Mouse (Mus musculus): ENCODE results near the gene Noa1. TPM values are rescaled to one million over a fixed set of nuclear protein-coding genes. Genes with fewer than 3 reads are reported as not detected.

The Noa1 gene
- total and polyA plus RNA-seq, 2 experiments from 2014 or later: 11.2 to 15.6 TPM

GRCm38 (mm10) chr5:77324936-77325335 lies 15.1 kb upstream of the Noa1 start:
- peaks cover 88% of the 10 kb centered on the region for H3K36me3 ChIP-seq (replicated peaks; ENCODE audit: control insufficient read depth, insufficient read depth, low read length)
- ATAC-seq (ENCODE audit: insufficient read depth, low read depth) (no peak), DNase-seq (ENCODE audit: low spot score) (no peak)
- no peak overlapping the region for H3K9ac ChIP-seq (replicated peaks; ENCODE audit: low read depth, low read length)
- no peak overlapping the region for H3K4me3 ChIP-seq (ENCODE audit: low read depth, low read length)
- no peak overlapping the region for H3K27ac ChIP-seq (ENCODE audit: low read depth)
- TF ChIP-seq EP300 (IDR thresholded peaks at IDR 0.05; ENCODE audit: low read depth) (no peak), CTCF (IDR thresholded peaks at IDR 0.05; ENCODE audit: low read depth) (no peak)
- H3K27me3 ChIP-seq (ENCODE audit: control insufficient read depth, insufficient read depth, low read length): no peaks in the 10 kb centered on the region
- 54% methylated on average over 1 of the region's 1 CpGs for WGBS
- no peaks in the 10 kb centered on the region for H3K9me3 ChIP-seq (replicated peaks; ENCODE audit: control insufficient read depth, low read length)
- H3K4me2 ChIP-seq (ENCODE audit: low read depth, low read length): no peak overlapping the region
- H3K4me1 ChIP-seq (ENCODE audit: control insufficient read depth, insufficient read depth): no peaks in the 10 kb centered on the region

GRCm38 (mm10) chr5:77314986-77315385 lies 5.1 kb upstream of the Noa1 start:
- ATAC-seq (ENCODE audit: insufficient read depth, low read depth): no peak
- no peak overlapping the region for H3K27ac ChIP-seq (ENCODE audit: low read depth)
- no peak overlapping the region for H3K4me2 ChIP-seq (ENCODE audit: low read depth, low read length)
- TF ChIP-seq CTCF (IDR thresholded peaks at IDR 0.05; ENCODE audit: low read depth) (no peak), EP300 (IDR thresholded peaks at IDR 0.05; ENCODE audit: low read depth) (no peak)
- DNase-seq (ENCODE audit: low spot score): no peak
- H3K27me3 ChIP-seq (ENCODE audit: control insufficient read depth, insufficient read depth, low read length): no peaks in the 10 kb centered on the region
- no peak overlapping the region for H3K9ac ChIP-seq (replicated peaks; ENCODE audit: low read depth, low read length)
- no peaks in the 10 kb centered on the region for H3K9me3 ChIP-seq (replicated peaks; ENCODE audit: control insufficient read depth, low read length)
- H3K4me1 ChIP-seq (ENCODE audit: control insufficient read depth, insufficient read depth): 0 out of 2 replicates have a peak, but pooled peaks cover 6% of the 10 kb centered on the region
- 85% methylated on average over 6 of the region's 6 CpGs for WGBS
- H3K36me3 ChIP-seq (replicated peaks; ENCODE audit: control insufficient read depth, insufficient read depth, low read length): peaks cover 58% of the 10 kb centered on the region
- no peak overlapping the region for H3K4me3 ChIP-seq (ENCODE audit: low read depth, low read length)

GRCm38 (mm10) chr5:77314206-77314605 lies 4.3 kb upstream of the Noa1 start:
- ATAC-seq (ENCODE audit: insufficient read depth, low read depth) (no peak), DNase-seq (ENCODE audit: low spot score) (no peak)
- H3K9ac ChIP-seq (replicated peaks; ENCODE audit: low read depth, low read length): no peak overlapping the region
- TF ChIP-seq EP300 (IDR thresholded peaks at IDR 0.05; ENCODE audit: low read depth) (no peak), CTCF (IDR thresholded peaks at IDR 0.05; ENCODE audit: low read depth) (no peak)
- peaks cover 7% of the 10 kb centered on the region for H3K4me1 ChIP-seq (ENCODE audit: control insufficient read depth, insufficient read depth)
- H3K27ac ChIP-seq (ENCODE audit: low read depth): no peak overlapping the region
- H3K4me2 ChIP-seq (ENCODE audit: low read depth, low read length): no peak overlapping the region
- WGBS: 92% methylated on average over 4 of the region's 4 CpGs
- no peaks in the 10 kb centered on the region for H3K27me3 ChIP-seq (ENCODE audit: control insufficient read depth, insufficient read depth, low read length)
- no peak overlapping the region for H3K4me3 ChIP-seq (ENCODE audit: low read depth, low read length)
- peaks cover 52% of the 10 kb centered on the region for H3K36me3 ChIP-seq (replicated peaks; ENCODE audit: control insufficient read depth, insufficient read depth, low read length)
- H3K9me3 ChIP-seq (replicated peaks; ENCODE audit: control insufficient read depth, low read length): no peaks in the 10 kb centered on the region

- WGBS: under 1% methylated on average over 75 of the region's 76 CpGs
- no peak for DNase-seq (ENCODE audit: low spot score)
Observed at GRCm38 (mm10) chr5:77309051-77309906, 605 bp downstream of the Noa1 start.

GRCm38 (mm10) chr5:77307821-77308553 lies 1.9 kb downstream of the Noa1 start:
- Histone ChIP-seq H3K4me3 (ENCODE audit: low read depth, low read length) (peak overlapping the region; percentile 81), H3K36me3 (replicated peaks; ENCODE audit: control insufficient read depth, insufficient read depth, low read length) (peaks cover 33% of the 10 kb centered on the region), H3K4me1 (ENCODE audit: control insufficient read depth, insufficient read depth) (peaks cover 21% of the 10 kb centered on the region), H3K9me3 (replicated peaks; ENCODE audit: control insufficient read depth, low read length) (no peaks in the 10 kb centered on the region), H3K9ac (replicated peaks; ENCODE audit: low read depth, low read length) (no peak overlapping the region), H3K4me2 (ENCODE audit: low read depth, low read length) (peak overlapping the region; percentile 99), H3K27me3 (ENCODE audit: control insufficient read depth, insufficient read depth, low read length) (no peaks in the 10 kb centered on the region), H3K27ac (ENCODE audit: low read depth) (no peak overlapping the region)
- DNase-seq (ENCODE audit: low spot score) (no peak), ATAC-seq (ENCODE audit: insufficient read depth, low read depth) (no peak)
- WGBS: 74% methylated on average over 5 of the region's 5 CpGs
- TF ChIP-seq EP300 (IDR thresholded peaks at IDR 0.05; ENCODE audit: low read depth) (no peak), CTCF (IDR thresholded peaks at IDR 0.05; ENCODE audit: low read depth) (no peak)

More at GRCm38 (mm10) chr5:77309051-77309906, 605 bp downstream of the Noa1 start:
- peaks cover 21% of the 10 kb centered on the region for H3K4me1 ChIP-seq (ENCODE audit: control insufficient read depth, insufficient read depth)
- TF ChIP-seq EP300 (IDR thresholded peaks at IDR 0.05; ENCODE audit: low read depth) (no peak), CTCF (IDR thresholded peaks at IDR 0.05; ENCODE audit: low read depth) (no peak)
- H3K9me3 ChIP-seq (replicated peaks; ENCODE audit: control insufficient read depth, low read length): no peaks in the 10 kb centered on the region
- no peak overlapping the region for H3K27ac ChIP-seq (ENCODE audit: low read depth)
- H3K4me3 ChIP-seq (ENCODE audit: low read depth, low read length): peak overlapping the region; percentile 81
- peaks cover 41% of the 10 kb centered on the region for H3K36me3 ChIP-seq (replicated peaks; ENCODE audit: control insufficient read depth, insufficient read depth, low read length)
- H3K9ac ChIP-seq (replicated peaks; ENCODE audit: low read depth, low read length): peak overlapping the region; percentile 55
- peak overlapping the region; percentile 99 for H3K4me2 ChIP-seq (ENCODE audit: low read depth, low read length)
- ATAC-seq (ENCODE audit: insufficient read depth, low read depth): peak; percentile 3; the same call in 1 of the 2 replicates
- H3K27me3 ChIP-seq (ENCODE audit: control insufficient read depth, insufficient read depth, low read length): no peaks in the 10 kb centered on the region
